Mouse (Mus musculus) heart, adult 10 weeks (tissue): ENCODE data around the gene Mr1. TPM values are rescaled to one million over a fixed set of nuclear protein-coding genes. Genes with fewer than 3 reads are reported as not detected.

Experiments used
- polyA plus RNA-seq: library from polyadenylated mRNA; stranded (reverse); fragments of 350-450 nt; fragmentation: Illumina TruSeq; extraction: RNeasy Lipid Tissue Mini Kit (QIAGEN cat#74804); gene quantifications from one replicate; pipeline ENCODE4 v1.2.3, GENCODE M21; 2014; ENCODE audit warnings: low read depth, low replicate concordance

Gene Mr1
- polyA plus RNA-seq, result 15.4 TPM

DNA sequence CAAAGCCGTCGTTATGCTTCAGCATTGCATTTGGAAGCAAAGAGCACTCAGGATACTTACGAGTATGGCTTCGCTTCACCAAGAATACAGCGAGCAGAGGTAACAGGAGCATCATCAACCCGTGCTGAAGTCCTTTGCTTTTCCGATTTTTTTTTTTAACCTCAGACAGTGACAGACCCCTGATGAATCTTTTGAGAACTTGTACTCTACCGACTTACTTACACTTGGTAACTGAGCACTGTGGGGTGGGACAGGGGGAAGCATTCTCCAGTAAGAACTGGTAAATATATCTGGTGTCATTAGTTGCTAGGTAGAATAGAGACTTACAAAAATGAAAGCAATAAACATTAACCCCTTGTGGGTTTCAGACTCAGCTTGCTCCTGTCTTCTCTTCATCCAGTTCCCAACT is at the start of gene Mr1:
TSS of gene Mr1 (minus strand) at position 243 of the 409 bp plus-strand sequence.

GRCm38 (mm10) chr1:155158141-155158969 is 11.7 kb upstream of the Mr1 start, which contains the start of gene Stx6:
Stx6 (plus strand) TSS chr1:155158715.

DNA sequence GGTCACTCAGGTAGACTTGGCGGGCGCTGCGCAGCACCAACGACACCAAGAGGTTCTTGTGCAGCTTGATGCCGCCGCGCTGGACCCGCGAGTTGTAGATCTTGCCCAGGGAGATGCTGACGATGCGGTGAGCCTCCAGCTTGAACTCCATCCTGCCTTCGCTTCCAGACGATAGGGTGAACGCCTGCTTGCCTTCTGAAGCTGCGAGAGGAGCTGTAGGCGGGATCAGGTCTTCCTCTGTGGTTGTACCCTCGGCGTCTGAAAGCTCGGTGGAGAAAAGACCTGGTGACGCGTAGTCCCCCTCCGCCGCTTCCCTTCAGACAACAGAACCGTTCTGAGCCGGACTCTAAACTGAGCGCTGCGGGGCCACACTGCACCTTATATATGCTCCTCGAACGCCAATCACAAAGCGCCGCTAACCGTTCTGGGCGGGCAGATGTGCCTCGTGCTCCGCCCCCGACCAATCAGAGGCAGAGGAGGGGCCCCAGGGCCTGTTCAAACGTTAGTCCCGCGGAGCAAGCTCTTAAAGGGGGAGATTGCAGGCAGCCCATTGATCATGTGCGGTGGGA is 47.2 kb downstream of the Mr1 start, which contains the start of gene Ier5:
TSS of gene Ier5 (minus strand) at position 357 of the 569 bp plus-strand sequence.

Other genes starting within 250 kb of the Mr1 start
- 12.8 TPM for gene Ier5, start 47.2 kb downstream of the Mr1 start, polyA plus RNA-seq
- 16.8 TPM for gene Stx6, start 11.9 kb upstream of the Mr1 start, polyA plus RNA-seq
- gene BC034090, start 97.6 kb upstream of the Mr1 start, polyA plus RNA-seq, result 43.8 TPM